Mouse (Mus musculus) frontal cortex, postnatal 10 days (tissue): ENCODE results near the gene Larp4.

ENCODE experiments used
- DNase-seq, 2 experiments: peaks; one replicate each; pipeline ENCODE4 v3.0.0; 2022; ENCODE audit warnings: low spot score in 2 of 2, mixed read lengths in 1 of 2

Gene Larp4

GRCm38 (mm10) chr15:100057698-100058097 is 87.8 kb downstream of the Larp4 start:
- no peak for DNase-seq

DNA sequence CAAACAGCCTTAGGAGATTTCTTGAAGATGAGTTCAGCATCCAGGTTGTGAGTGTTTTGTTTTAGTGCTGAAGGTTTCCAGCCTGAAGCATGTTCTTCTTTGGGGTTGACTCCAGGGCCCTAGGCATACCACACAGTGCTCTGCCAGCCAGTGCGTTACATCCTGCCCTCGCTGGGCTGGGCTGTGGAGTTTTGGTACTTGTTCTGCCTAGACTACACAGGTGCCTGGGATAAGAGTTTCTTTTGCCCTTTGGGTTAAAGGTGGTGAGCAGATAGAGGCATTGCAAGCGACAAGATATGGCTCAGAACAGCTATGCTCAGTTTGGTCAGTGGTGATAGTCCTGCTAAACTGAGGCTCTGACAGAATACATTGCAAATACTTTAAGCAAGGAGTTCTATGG is 88.3 kb downstream of the Larp4 start:
- no peak for DNase-seq

DNA sequence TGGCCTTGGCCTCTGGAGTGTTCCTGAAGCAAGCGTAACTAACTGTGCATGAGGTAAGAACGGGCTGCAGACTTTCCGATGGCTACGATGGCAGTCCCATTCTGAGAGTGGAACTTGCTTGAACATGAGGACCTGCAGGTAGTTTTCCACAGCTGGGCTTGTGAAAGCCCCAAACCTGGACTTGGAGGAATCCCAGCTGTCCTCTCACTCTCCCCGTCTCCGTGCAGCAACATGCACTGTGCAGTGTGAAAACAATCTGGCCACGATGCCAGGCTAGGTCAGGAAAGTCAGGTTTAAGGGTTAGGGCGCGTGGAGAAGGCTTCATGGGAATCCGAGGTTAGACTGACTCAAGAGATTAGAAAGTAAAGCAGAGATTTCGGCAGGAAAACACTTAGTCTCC is 89.0 kb downstream of the Larp4 start:
- no peak for DNase-seq

- no peak for DNase-seq
Measured at GRCm38 (mm10) chr15:100059626-100060311, 89.9 kb downstream of the Larp4 start.

- DNase-seq: no peak
Measured at GRCm38 (mm10) chr15:100060513-100061140, 90.8 kb downstream of the Larp4 start.

- no peak for DNase-seq
Measured at GRCm38 (mm10) chr15:100061377-100061776, 91.5 kb downstream of the Larp4 start.

DNA sequence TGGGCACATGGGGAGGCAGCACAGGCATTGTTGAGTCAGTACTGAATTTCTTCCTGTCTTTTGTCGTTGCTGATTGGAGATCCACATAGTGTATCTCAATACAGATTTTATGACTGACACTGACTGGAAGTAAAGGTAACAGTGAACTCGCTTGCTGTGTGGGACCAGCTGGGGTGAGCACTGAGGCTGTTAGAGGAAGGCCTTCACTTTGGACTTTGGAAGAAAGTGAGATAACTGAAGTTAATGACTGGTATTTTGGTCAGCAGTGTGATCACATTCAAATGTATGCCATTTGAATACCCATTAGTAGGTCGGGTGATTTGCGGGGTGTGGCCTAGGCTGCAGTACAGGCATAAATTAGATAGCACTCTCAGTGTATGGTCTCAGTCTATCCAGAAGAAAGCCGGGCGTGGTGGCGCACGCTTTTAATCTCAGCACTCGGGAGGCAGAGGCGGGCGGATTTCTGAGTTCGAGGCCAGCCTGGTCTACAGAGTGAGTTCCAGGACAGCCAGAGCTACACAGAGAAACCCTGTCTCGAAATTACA is 93.4 kb downstream of the Larp4 start:
- DNase-seq: no peak
